Mouse (Mus musculus) erythroid progenitor cell, adult 5-6 weeks (primary cell): ENCODE measurements around the gene 0610009B22Rik. TPM values are rescaled to one million over a fixed set of nuclear protein-coding genes. Genes with fewer than 3 reads are reported as not detected.

Experiments
- ATAC-seq: replicated peaks from 2 replicates; pipeline ENCODE4 v1.8.0; 2016; ENCODE audit warnings: moderate number of reproducible peaks, mild to moderate bottlenecking, moderate TSS enrichment, inconsistent platforms; ENCODE audit not compliant: poor library complexity, low FRiP score, severe bottlenecking
- total RNA-seq, 2 experiments: library from RNA; stranded (forward) in 1 of 2; stranded (reverse) in 1 of 2; fragments of 150-400 nt in 1 of 2; fragments of 186-747, 209-891 nt in 1 of 2; gene quantifications; 2 replicates each; pipeline versions ENCODE4 v1.2.3 to v1.2.4; 2015 to 2017; ENCODE audit warnings: low replicate concordance in 2 of 2

Gene 0610009B22Rik
- total RNA-seq, 2 experiments from 2014 or later = 1.9 to 15.1 TPM

- no peak for ATAC-seq
Observed at GRCm38 (mm10) chr11:51662632-51663031, 26.0 kb downstream of the 0610009B22Rik start.

GRCm38 (mm10) chr11:51661867-51662365, 26.8 kb downstream of the 0610009B22Rik start:
- ATAC-seq = no peak

GRCm38 (mm10) chr11:51658705-51659104, 30.0 kb downstream of the 0610009B22Rik start:
- peak; percentile 88 for ATAC-seq

- ATAC-seq = no peak
Observed at GRCm38 (mm10) chr11:51658291-51658690, 30.4 kb downstream of the 0610009B22Rik start.

GRCm38 (mm10) chr11:51656798-51657521, 31.7 kb downstream of the 0610009B22Rik start:
- no peak for ATAC-seq

GRCm38 (mm10) chr11:51654891-51655290, 33.8 kb downstream of the 0610009B22Rik start:
- no peak for ATAC-seq

GRCm38 (mm10) chr11:51653736-51654135, 34.9 kb downstream of the 0610009B22Rik start:
- ATAC-seq = no peak

GRCm38 (mm10) chr11:51652889-51653418, 35.7 kb downstream of the 0610009B22Rik start:
- no peak for ATAC-seq

- ATAC-seq = no peak
Observed at GRCm38 (mm10) chr11:51650691-51651515, 37.8 kb downstream of the 0610009B22Rik start, which contains the start of the genes N4bp3 and D930048N14Rik. Gene N4bp3 (minus strand): TSS chr11:51650842. Gene D930048N14Rik (plus strand): TSS chr11:51650954.

GRCm38 (mm10) chr11:51650261-51650660, 38.4 kb downstream of the 0610009B22Rik start:
- ATAC-seq = no peak

- ATAC-seq = no peak
Observed at GRCm38 (mm10) chr11:51649889-51650199, 38.8 kb downstream of the 0610009B22Rik start.

GRCm38 (mm10) chr11:51649111-51649888, 39.4 kb downstream of the 0610009B22Rik start:
- no peak for ATAC-seq

GRCm38 (mm10) chr11:51648566-51648965, 40.1 kb downstream of the 0610009B22Rik start:
- ATAC-seq = no peak

- ATAC-seq = no peak
Observed at GRCm38 (mm10) chr11:51646751-51647667, 41.7 kb downstream of the 0610009B22Rik start.

GRCm38 (mm10) chr11:51646245-51646644, 42.4 kb downstream of the 0610009B22Rik start:
- no peak for ATAC-seq

GRCm38 (mm10) chr11:51645293-51645692, 43.4 kb downstream of the 0610009B22Rik start:
- ATAC-seq = no peak

GRCm38 (mm10) chr11:51644217-51644616, 44.5 kb downstream of the 0610009B22Rik start:
- ATAC-seq = no peak

- no peak for ATAC-seq
Observed at GRCm38 (mm10) chr11:51643761-51644160, 44.9 kb downstream of the 0610009B22Rik start.

GRCm38 (mm10) chr11:51643202-51643601, 45.5 kb downstream of the 0610009B22Rik start:
- ATAC-seq = no peak
